Comparison of ENCODE assay signal across 33 mouse cellular contexts in genomic region chr8:70926396-70926795, GRCm38 (mm10). TPM values are rescaled to one million over a fixed set of nuclear protein-coding genes. Genes with fewer than 3 reads are reported as not detected.
DNase-seq lines count a peak whose midpoint lies in the region; ATAC-seq and TF ChIP-seq lines count a peak whose summit lies in the region.
"Had no signal": no experiment of that assay in that cellular context is flagged by ENCODE, and none has a peak within 500 bp of the region (broad histone marks: within the 10 kb centered on the region; RNA-seq: fewer than 3 reads in every experiment).

No protein-coding gene starts in this region.

- H3K9me3 ChIP-seq in forebrain, embryonic 11.5 days (ENCODE audit: control insufficient read depth, low read length) = no peaks in the 10 kb centered on the region
- no peaks in the 10 kb centered on the region for H3K9me3 ChIP-seq in forebrain, embryonic 14.5 days (replicated peaks; ENCODE audit: control insufficient read depth, low read length)
- H3K9me3 ChIP-seq in hindbrain, embryonic 16.5 days (ENCODE audit: control insufficient read depth, low read length) = no peaks in the 10 kb centered on the region
- H3K9me3 ChIP-seq: embryonic facial prominence, embryonic 10.5 days; embryonic facial prominence, embryonic 13.5 days; forebrain, embryonic 13.5 days; G1E; heart, embryonic 12.5 days; heart, embryonic 15.5 days; hindbrain, embryonic 10.5 days; hindbrain, embryonic 13.5 days had no signal

- 0 out of 2 replicates have a peak, but pooled peaks have one; percentile 10 for TF ChIP-seq CTCF in layer of hippocampus, adult 2 months (conservative IDR thresholded peaks at IDR 0.05)

- H3K4me3 ChIP-seq in forebrain, embryonic 11.5 days (ENCODE audit: low read depth, low read length) = no peak overlapping the region
- H3K4me3 ChIP-seq in forebrain, embryonic 14.5 days (ENCODE audit: low read depth, low read length) = no peak overlapping the region
- no peak overlapping the region for H3K4me3 ChIP-seq in layer of hippocampus, adult 2 months
- no peak overlapping the region for H3K4me3 ChIP-seq in hindbrain, embryonic 16.5 days (ENCODE audit: low read length)
- H3K4me3 ChIP-seq: embryonic facial prominence, embryonic 10.5 days; embryonic facial prominence, embryonic 13.5 days; erythroblast, embryonic 14.5 days; forebrain, embryonic 13.5 days; heart, embryonic 12.5 days; heart, embryonic 15.5 days; hindbrain, embryonic 10.5 days; hindbrain, embryonic 13.5 days had no signal

- H3K4me1 ChIP-seq in forebrain, embryonic 11.5 days (replicated peaks; ENCODE audit: control insufficient read depth, insufficient read depth, low read length) = no peaks in the 10 kb centered on the region
- H3K4me1 ChIP-seq in forebrain, embryonic 14.5 days (ENCODE audit: control insufficient read depth, insufficient read depth, low read length) = no peaks in the 10 kb centered on the region
- H3K4me1 ChIP-seq in hindbrain, embryonic 16.5 days (ENCODE audit: control insufficient read depth, insufficient read depth, low read depth, low read length) = no peaks in the 10 kb centered on the region
- H3K4me1 ChIP-seq: embryonic facial prominence, embryonic 10.5 days; embryonic facial prominence, embryonic 13.5 days; forebrain, embryonic 13.5 days; heart, embryonic 12.5 days; hindbrain, embryonic 10.5 days; hindbrain, embryonic 13.5 days had no signal

- WGBS in forebrain, embryonic 11.5 days = 91% methylated on average over 5 of the region's 5 CpGs
- 86% methylated on average over 5 of the region's 5 CpGs for WGBS in forebrain, embryonic 14.5 days
- WGBS in hindbrain, embryonic 16.5 days = 93% methylated on average over 5 of the region's 5 CpGs

- H3K27ac ChIP-seq in forebrain, embryonic 11.5 days (ENCODE audit: low read depth, low read length) = no peak overlapping the region
- H3K27ac ChIP-seq in forebrain, embryonic 14.5 days (ENCODE audit: low read depth, low read length) = no peak overlapping the region
- H3K27ac ChIP-seq in layer of hippocampus, adult 2 months = peak overlapping the region; percentile 74
- H3K27ac ChIP-seq in hindbrain, embryonic 16.5 days (ENCODE audit: low read depth, low read length) = no peak overlapping the region
- H3K27ac ChIP-seq: embryonic facial prominence, embryonic 10.5 days; embryonic facial prominence, embryonic 13.5 days; forebrain, embryonic 13.5 days; heart, embryonic 15.5 days; hindbrain, embryonic 10.5 days; hindbrain, embryonic 13.5 days; hindbrain, postnatal 0 days had no signal

- H3K4me2 ChIP-seq in forebrain, embryonic 11.5 days (ENCODE audit: low read depth, low read length, severe bottlenecking) = no peak overlapping the region
- no peak overlapping the region for H3K4me2 ChIP-seq in forebrain, embryonic 14.5 days (ENCODE audit: low read length)
- no peak overlapping the region for H3K4me2 ChIP-seq in hindbrain, embryonic 16.5 days (ENCODE audit: low read length)
- H3K4me2 ChIP-seq: embryonic facial prominence, embryonic 13.5 days; forebrain, embryonic 13.5 days; heart, embryonic 12.5 days; heart, embryonic 15.5 days; hindbrain, embryonic 13.5 days had no signal

- DNase-seq in forebrain, embryonic 11.5 days (ENCODE audit: low spot score) = peak; percentile 30
- DNase-seq in forebrain, embryonic 14.5 days (ENCODE audit: low spot score) = no peak
- peak in 1 of 2 experiments; percentile 67 for DNase-seq in layer of hippocampus, adult 2 months (ENCODE audit: low spot score in 2 of 2)
- DNase-seq in layer of hippocampus, postnatal 14 days (ENCODE audit: low spot score in 2 of 2) = no peak
- DNase-seq in A20 (ENCODE audit: low read depth, low spot score) = peak; percentile 55
- DNase-seq: adrenal gland, postnatal 10 days; adrenal gland, postnatal 36 days; B cell, adult 2 months; cerebellum, adult 11 months; cerebellum, adult 9-11 months; embryo, embryonic 11 days; forebrain, postnatal 0 days; gastrocnemius, postnatal 10 days; gastrocnemius, postnatal 36 days; heart, postnatal 10 days; heart, postnatal 36 days had no signal

- H3K9ac ChIP-seq in forebrain, embryonic 11.5 days (ENCODE audit: low read length) = no peak overlapping the region
- no peak overlapping the region for H3K9ac ChIP-seq in forebrain, embryonic 14.5 days (ENCODE audit: low read length)
- H3K9ac ChIP-seq in hindbrain, embryonic 16.5 days (ENCODE audit: low read depth, low read length) = no peak overlapping the region
- H3K9ac ChIP-seq: embryonic facial prominence, embryonic 13.5 days; forebrain, embryonic 13.5 days; forebrain, postnatal 0 days; heart, embryonic 12.5 days; heart, embryonic 15.5 days; hindbrain, embryonic 13.5 days had no signal

- no peak for ATAC-seq in forebrain, embryonic 11.5 days (replicated peaks; ENCODE audit: low FRiP score)
- no peak for ATAC-seq in forebrain, embryonic 14.5 days
- no peak for ATAC-seq in hindbrain, embryonic 16.5 days
- ATAC-seq: forebrain, embryonic 13.5 days; forebrain, postnatal 0 days; hindbrain, postnatal 0 days; inflammation-experienced regulatory T-cells, adult 6 months; intestine, embryonic 16.5 days; Patski had no signal

- no peaks in the 10 kb centered on the region for H3K36me3 ChIP-seq in forebrain, embryonic 11.5 days (ENCODE audit: control insufficient read depth, insufficient read depth, low read length)
- 0 out of 2 replicates have a peak, but pooled peaks cover 5% of the 10 kb centered on the region for H3K36me3 ChIP-seq in forebrain, embryonic 14.5 days (ENCODE audit: control insufficient read depth, insufficient read depth, low read length)
- no peaks in the 10 kb centered on the region for H3K36me3 ChIP-seq in hindbrain, embryonic 16.5 days (ENCODE audit: control insufficient read depth, insufficient read depth, low read length)
- H3K36me3 ChIP-seq: heart, embryonic 15.5 days had no signal

- H3K27me3 ChIP-seq in forebrain, embryonic 11.5 days (ENCODE audit: control insufficient read depth, insufficient read depth, low read length) = no peaks in the 10 kb centered on the region
- H3K27me3 ChIP-seq in forebrain, embryonic 14.5 days (replicated peaks; ENCODE audit: control insufficient read depth, insufficient read depth, low read length) = no peaks in the 10 kb centered on the region
- no peaks in the 10 kb centered on the region for H3K27me3 ChIP-seq in hindbrain, embryonic 16.5 days (replicated peaks; ENCODE audit: control insufficient read depth, insufficient read depth, low read length)
- H3K27me3 ChIP-seq: CH12.LX; embryonic facial prominence, embryonic 13.5 days; forebrain, embryonic 13.5 days; heart, embryonic 12.5 days; heart, embryonic 15.5 days; hindbrain, embryonic 13.5 days; Patski had no signal

RNA-seq across cellular contexts. Expression of gene Map1s, which starts 20.7 kb away (rescaled TPM):
- polyA plus RNA-seq in forebrain, embryonic 11.5 days (2014; fragmentation: Nextera tagmentation; extraction: Ambion mirVana) = 57.3 and 59.9 TPM in 2 replicates
- 33.9 and 50.8 TPM in 2 replicates for polyA plus RNA-seq in forebrain, embryonic 14.5 days (2014; fragmentation: Nextera tagmentation; extraction: Ambion mirVana)
- 10 to 100 TPM; 97.0 to 98.1 TPM for total RNA-seq in layer of hippocampus, adult 2 months (2021)
- 10 to 100 TPM; 73.2 to 77.0 TPM for total RNA-seq in layer of hippocampus, postnatal 14 days (2021)
- polyA plus RNA-seq in hindbrain, embryonic 16.5 days (2015; fragmentation: Nextera tagmentation; extraction: Ambion mirVana) = 57.8 and 71.4 TPM in 2 replicates

RNA-seq across cellular contexts. Expression of gene Rpl18a, which starts 29.2 kb away (rescaled TPM):
- polyA plus RNA-seq in forebrain, embryonic 11.5 days (2014; fragmentation: Nextera tagmentation; extraction: Ambion mirVana) = 2,879 and 3,145 TPM in 2 replicates
- polyA plus RNA-seq in forebrain, embryonic 14.5 days (2014; fragmentation: Nextera tagmentation; extraction: Ambion mirVana) = 2,846 and 4,258 TPM in 2 replicates
- total RNA-seq in layer of hippocampus, adult 2 months (2021) = 100 to 1,000 TPM; 698 to 704 TPM
- total RNA-seq in layer of hippocampus, postnatal 14 days (2021) = 100 to 1,000 TPM; 673 to 736 TPM
- 1,821 and 2,018 TPM in 2 replicates for polyA plus RNA-seq in hindbrain, embryonic 16.5 days (2015; fragmentation: Nextera tagmentation; extraction: Ambion mirVana)

RNA-seq across cellular contexts. Expression of gene Slc5a5, which starts 33.8 kb away (rescaled TPM):
- polyA plus RNA-seq in forebrain, embryonic 11.5 days (2014; fragmentation: Nextera tagmentation; extraction: Ambion mirVana) = 0.43 and 0.44 TPM in 2 replicates
- polyA plus RNA-seq in forebrain, embryonic 14.5 days (2014; fragmentation: Nextera tagmentation; extraction: Ambion mirVana) = 0.60 and 0.89 TPM in 2 replicates
- 1 to 10 TPM; 5.9 to 8.0 TPM for total RNA-seq in layer of hippocampus, adult 2 months (2021)
- 1 to 10 TPM; 7.3 to 8.3 TPM for total RNA-seq in layer of hippocampus, postnatal 14 days (2021)
- polyA plus RNA-seq in hindbrain, embryonic 16.5 days (2015; fragmentation: Nextera tagmentation; extraction: Ambion mirVana) = 2.4 and 3.1 TPM in 2 replicates
- total RNA-seq: adrenal gland, adult 18-20 months; adrenal gland, postnatal 36 days; G1E; heart, adult 8-10 months; heart, postnatal 36 days had no signal
- polyA plus RNA-seq: inflammation-experienced regulatory T-cells, adult 6 months had no signal

RNA-seq across cellular contexts. Expression of gene Ccdc124, which starts 52.7 kb away (rescaled TPM):
- polyA plus RNA-seq in forebrain, embryonic 11.5 days (2014; fragmentation: Nextera tagmentation; extraction: Ambion mirVana) = 165 and 176 TPM in 2 replicates
- polyA plus RNA-seq in forebrain, embryonic 14.5 days (2014; fragmentation: Nextera tagmentation; extraction: Ambion mirVana) = 177 and 182 TPM in 2 replicates
- 10 to 100 TPM; 82.2 to 88.9 TPM for total RNA-seq in layer of hippocampus, adult 2 months (2021)
- 10 to 100 TPM; 84.5 to 92.7 TPM for total RNA-seq in layer of hippocampus, postnatal 14 days (2021)
- polyA plus RNA-seq in hindbrain, embryonic 16.5 days (2015; fragmentation: Nextera tagmentation; extraction: Ambion mirVana) = 168 and 190 TPM in 2 replicates

Comparison
In these comparisons a context has a peak if more than half of its experiments do, and no peak if none do; other contexts are left out.
1. DNase-seq: peak in forebrain, embryonic 11.5 days (single experiment) and A20 (single experiment); none in forebrain, embryonic 14.5 days (single experiment) and layer of hippocampus, postnatal 14 days (0 of 2).